8 mouse cellular contexts compared by ENCODE assay signal in genomic region chr10:24630469-24631081, GRCm38 (mm10). TPM values are rescaled to one million over a fixed set of nuclear protein-coding genes. Genes with fewer than 3 reads are reported as not detected.
DNase-seq lines count a peak whose midpoint lies in the region; ATAC-seq and TF ChIP-seq lines count a peak whose summit lies in the region.

No protein-coding gene starts in this region.

- H3K27ac ChIP-seq in ES-Bruce4 (ENCODE audit: insufficient read depth, low read length) = no peak overlapping the region
- no peak overlapping the region for H3K27ac ChIP-seq in bone marrow macrophage, adult 2 months (ENCODE audit: insufficient read depth, low read depth, low read length)

- DNase-seq in heart, postnatal 10 days = peak; percentile 73 to 87
- DNase-seq in layer of hippocampus, postnatal 25 days (ENCODE audit: extremely low spot score in 1 of 2, low spot score in 1 of 2) = peak; percentile 66 to 94
- DNase-seq in right cerebral cortex, adult 18-20 months = peak; percentile 68
- peak; percentile 83 for DNase-seq in urinary bladder, postnatal 14 days (ENCODE audit: low spot score)

- intact Hi-C loops in heart, postnatal 10 days (cut with DNase I) = loop anchor here (2.0 to 5.0 kb wide), 3 partner anchors 82 to 267 kb away; partner anchors contain the start of gene Enpp1

- TF ChIP-seq EP300 in ES-Bruce4 (IDR thresholded peaks at IDR 0.05; ENCODE audit: insufficient read depth, low read depth, low read length) = no peak

- H3K4me3 ChIP-seq in ES-Bruce4 (ENCODE audit: low read depth, low read length) = no peak overlapping the region
- H3K4me3 ChIP-seq in bone marrow macrophage, adult 2 months (ENCODE audit: insufficient read depth, low read length) = no peak overlapping the region

- TF ChIP-seq CTCF in ES-Bruce4 (IDR thresholded peaks at IDR 0.05; ENCODE audit: low read depth, low read length) = peak; percentile 78
- TF ChIP-seq CTCF in bone marrow macrophage, adult 2 months (IDR thresholded peaks at IDR 0.05; ENCODE audit: low read depth, low read length) = peak; percentile 80

- no peaks in the 10 kb centered on the region for H3K36me3 ChIP-seq in ES-Bruce4 (ENCODE audit: control insufficient read depth, insufficient read depth, low read length, poor library complexity, severe bottlenecking)

- no peaks in the 10 kb centered on the region for H3K9me3 ChIP-seq in ES-Bruce4 (replicated peaks; ENCODE audit: control insufficient read depth, insufficient read depth, low read length, poor library complexity, severe bottlenecking)

- peak; percentile 74 for ATAC-seq in erythroblast, adult 5-6 weeks (replicated peaks; ENCODE audit: low FRiP score, poor library complexity, severe bottlenecking)
- ATAC-seq in megakaryocyte, adult 5-6 weeks (ENCODE audit: poor library complexity, severe bottlenecking) = peak; percentile 60

- no peak overlapping the region for H3K9ac ChIP-seq in ES-Bruce4 (ENCODE audit: low read depth, poor library complexity, severe bottlenecking)

- TF ChIP-seq POLR2A in ES-Bruce4 (IDR thresholded peaks at IDR 0.05; ENCODE audit: insufficient read depth, low read length) = no peak
- no peak for TF ChIP-seq POLR2A in bone marrow macrophage, adult 2 months (IDR thresholded peaks at IDR 0.05; ENCODE audit: borderline replicate concordance, low read depth, low read length)

- no peaks in the 10 kb centered on the region for H3K4me1 ChIP-seq in ES-Bruce4 (ENCODE audit: control insufficient read depth, insufficient read depth, low read length)
- H3K4me1 ChIP-seq in bone marrow macrophage, adult 2 months (ENCODE audit: control insufficient read depth, insufficient read depth, low read length) = peaks cover 20% of the 10 kb centered on the region

- H3K27me3 ChIP-seq in ES-Bruce4 (ENCODE audit: control insufficient read depth, insufficient read depth, low read length, poor library complexity, severe bottlenecking) = no peaks in the 10 kb centered on the region

RNA-seq across cellular contexts. Expression of gene Ccn2, which starts 35.3 kb away (rescaled TPM):
- 64.9 and 65.2 TPM in 2 replicates for polyA plus RNA-seq in ES-Bruce4 (2011; ENCODE audit: insufficient read depth, insufficient read length, low read depth, missing spikeins)
- 6.7 and 8.6 TPM in 2 replicates for polyA plus RNA-seq in bone marrow macrophage, adult 2 months (2012; ENCODE audit: insufficient read depth, insufficient read length, missing spikeins)
- 1.7 TPM in 1 of 2 replicates, not detected in the other for total RNA-seq in erythroblast, adult 5-6 weeks (2015; ENCODE audit: low replicate concordance)
- total RNA-seq in erythroblast, adult 5-6 weeks (2017; ENCODE audit: low replicate concordance) = 0.70 TPM in 1 of 2 replicates, not detected in the other
- total RNA-seq in heart, postnatal 10 days (2021) = 10 to 100 TPM; 68.0 to 97.9 TPM
- total RNA-seq in layer of hippocampus, postnatal 25 days (2021) = 1 to 10 TPM; 6.9 to 7.4 TPM
- 0.36 TPM in 1 of 2 replicates, not detected in the other for total RNA-seq in megakaryocyte, adult 5-6 weeks (2015)
- total RNA-seq in megakaryocyte, adult 5-6 weeks (2017) = 0.12 TPM in 1 of 2 replicates, not detected in the other

Comparison
In these comparisons a context has a peak if more than half of its experiments do, and no peak if none do; other contexts are left out.
1. RNA of gene Ccn2, which starts 35.3 kb away (total RNA-seq): 68.0 to 97.9 TPM in heart, postnatal 10 days; 6.9 to 7.4 TPM in layer of hippocampus, postnatal 25 days, 0.12 to 0.36 TPM in megakaryocyte, adult 5-6 weeks and 0.70 to 1.7 TPM in erythroblast, adult 5-6 weeks; every median in the first group is over 4 times any median in the second.
2. Peak in every context shown above with its lines, with median percentiles within 50 percentile points of each other: DNase-seq.